Mouse (Mus musculus): ENCODE measurements around the gene Suclg1.

DNA sequence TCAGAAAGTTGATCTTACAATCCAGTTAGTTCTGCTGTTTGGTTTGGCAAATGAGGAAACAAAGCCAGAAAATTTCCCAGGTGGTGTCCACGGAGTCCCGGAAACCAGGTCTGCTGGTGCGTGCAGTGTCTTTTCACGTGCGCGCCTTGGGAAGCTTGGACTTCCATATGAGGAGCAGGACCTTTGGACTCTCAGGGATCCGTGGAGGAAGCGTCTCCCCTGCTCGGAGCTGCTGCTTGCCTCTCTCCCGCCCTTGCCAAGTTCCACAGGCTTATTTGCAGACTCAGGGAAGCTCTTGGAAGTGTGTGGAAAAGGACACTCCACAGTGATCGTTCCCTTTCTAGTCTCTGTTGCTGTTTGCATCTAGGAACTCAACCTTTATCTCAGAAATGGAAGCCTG lies 3.2 kb downstream of the Suclg1 start:
- TF ChIP-seq EP300 (IDR thresholded peaks at IDR 0.05; ENCODE audit: low read depth) = no peak
- TF ChIP-seq CTCF (IDR thresholded peaks at IDR 0.05; ENCODE audit: low read depth) = no peak
